Mouse (Mus musculus): ENCODE measurements at regions not wholly inside any gene's neighbourhood (a gene's known extent, or its start where the extent isn't known, plus 50 kb on each side); places are given as distances from the start of the nearest gene placed in this dataset.

- DNase-seq (ENCODE audit: low spot score): no peak
These were observed 83.7 kb upstream of the Lama2 start for GRCm38 (mm10) chr10:27703260-27703659.

- DNase-seq (ENCODE audit: low spot score): peak; percentile 15
These were observed 78.7 kb upstream of the Lama2 start for GRCm38 (mm10) chr10:27698305-27698704.

- DNase-seq (ENCODE audit: low spot score): no peak
These were observed 61.8 kb upstream of the Lama2 start for GRCm38 (mm10) chr10:27681376-27681775.

GRCm38 (mm10) chr10:27675579-27675978, 56.0 kb upstream of the Lama2 start:
- DNase-seq (ENCODE audit: low spot score): peak; percentile 36

GRCm38 (mm10) chr10:27674379-27674778, 54.8 kb upstream of the Lama2 start:
- no peak for DNase-seq (ENCODE audit: low spot score)
